Mouse (Mus musculus): ENCODE measurements around the gene Cd2.

GRCm38 (mm10) chr3:101228066-101228465, 59.7 kb downstream of the Cd2 start:
- no peak for TF ChIP-seq POLR2A (IDR thresholded peaks at IDR 0.05; ENCODE audit: borderline replicate concordance, low read depth, low read length)
- TF ChIP-seq CTCF (IDR thresholded peaks at IDR 0.05; ENCODE audit: low read depth, low read length) = no peak
